Mouse (Mus musculus): Measurements from ENCODE around the gene Fam122a.

Gene Fam122a

DNA sequence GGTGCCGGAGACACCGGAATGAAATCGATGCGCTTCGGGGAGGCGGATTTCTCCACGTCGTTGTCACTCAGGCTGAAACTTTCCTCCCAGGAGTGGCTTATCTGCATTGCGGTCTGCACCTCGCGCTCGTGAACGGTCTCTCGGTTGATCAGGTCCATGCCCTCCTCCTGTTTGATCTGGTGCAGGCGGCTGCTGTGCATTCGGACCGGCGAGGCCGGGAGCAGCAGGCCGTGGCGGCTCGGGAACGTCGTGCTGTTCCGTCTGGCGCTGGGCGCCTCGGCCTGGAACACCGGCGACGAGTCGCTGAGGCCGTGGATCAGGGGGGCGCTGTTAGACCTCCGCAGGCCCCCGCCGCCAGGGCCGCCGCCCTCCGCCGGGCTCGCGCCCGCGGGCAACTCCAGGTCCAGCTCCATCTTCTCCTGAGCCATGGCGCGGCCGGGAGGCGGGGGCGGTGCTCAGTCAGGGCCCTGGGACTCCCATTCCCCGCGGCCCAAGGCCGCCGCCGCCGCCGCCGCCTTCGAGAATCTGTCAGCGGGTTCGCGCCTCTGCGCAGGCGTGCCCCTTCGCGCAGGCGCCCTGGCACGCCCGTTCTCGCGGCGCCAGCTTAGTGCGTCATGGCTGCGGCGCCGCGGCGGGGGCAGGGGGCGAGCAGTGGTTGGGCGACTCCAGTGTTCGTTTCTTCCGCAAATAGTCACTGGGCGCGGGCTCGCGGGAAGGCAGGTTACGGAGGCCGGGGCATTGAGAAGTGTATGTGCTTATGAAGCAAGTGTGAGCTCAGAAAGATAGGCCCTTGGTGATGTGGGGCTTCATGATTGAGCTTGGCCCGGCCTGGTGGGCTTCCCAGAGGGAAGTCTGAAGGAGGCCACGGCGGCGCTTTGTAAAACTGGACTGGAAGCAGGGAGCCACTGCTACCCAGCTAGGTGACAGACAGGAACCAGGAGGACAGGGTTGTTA lies at the start of gene Fam122a:
Fam122a (minus strand) TSS at position 428 of the 954 bp plus-strand sequence.
- DNase-seq (ENCODE audit: inconsistent age in 2 of 2, low spot score in 1 of 2), result peak; percentile 95 to 98

DNA sequence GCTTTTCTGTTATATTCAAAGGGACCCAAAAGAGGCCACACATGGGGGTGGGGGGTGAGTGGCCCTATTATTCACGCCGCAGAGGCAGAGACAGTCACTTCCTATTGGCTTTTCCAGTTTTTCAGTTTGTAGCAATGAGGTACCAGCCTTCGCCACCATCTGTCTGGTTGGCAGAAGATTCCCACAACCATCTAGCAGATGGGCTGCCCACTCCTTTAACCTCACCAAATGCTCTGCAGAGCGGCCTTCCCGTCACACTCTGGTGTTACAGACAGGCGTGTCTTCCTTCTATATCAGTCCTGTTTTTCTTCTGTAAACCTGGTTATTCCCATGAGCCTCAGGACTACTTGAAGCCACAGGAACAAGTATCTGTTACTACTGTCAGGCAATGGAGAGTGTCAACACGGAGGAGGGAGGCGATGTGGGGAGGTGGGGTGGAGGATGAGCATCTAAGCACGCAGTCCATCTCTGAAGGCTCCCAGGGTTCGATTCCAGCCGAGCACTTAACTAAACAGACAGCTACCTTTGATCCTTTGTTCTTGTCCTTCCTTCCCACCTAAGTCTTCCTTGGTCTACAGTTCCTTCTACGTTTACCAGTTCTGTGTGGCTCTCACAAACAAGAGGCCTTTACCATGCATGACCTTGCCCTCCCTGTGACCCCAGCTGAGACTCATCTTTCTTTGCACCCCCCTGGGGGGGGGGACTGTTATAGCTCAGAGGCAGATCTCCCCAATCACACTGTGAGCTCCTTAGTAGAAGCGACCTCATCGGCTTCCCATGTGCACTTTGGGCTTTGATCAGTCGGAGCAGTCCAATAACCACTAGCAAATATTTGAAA lies 46.5 kb upstream of the Fam122a start:
- DNase-seq (ENCODE audit: inconsistent age in 2 of 2, low spot score in 1 of 2), result no peak

GRCm38 (mm10) chr19:24521997-24522396 lies 44.8 kb upstream of the Fam122a start:
- DNase-seq (ENCODE audit: inconsistent age in 2 of 2, low spot score in 1 of 2), result no peak

- DNase-seq (ENCODE audit: inconsistent age in 2 of 2, low spot score in 1 of 2), result no peak
Measured at GRCm38 (mm10) chr19:24521146-24521545, 44.0 kb upstream of the Fam122a start.

GRCm38 (mm10) chr19:24519732-24520409 lies 42.7 kb upstream of the Fam122a start:
- DNase-seq (ENCODE audit: inconsistent age in 2 of 2, low spot score in 1 of 2), result no peak

GRCm38 (mm10) chr19:24518384-24518783 lies 41.2 kb upstream of the Fam122a start:
- DNase-seq (ENCODE audit: inconsistent age in 2 of 2, low spot score in 1 of 2), result no peak

DNA sequence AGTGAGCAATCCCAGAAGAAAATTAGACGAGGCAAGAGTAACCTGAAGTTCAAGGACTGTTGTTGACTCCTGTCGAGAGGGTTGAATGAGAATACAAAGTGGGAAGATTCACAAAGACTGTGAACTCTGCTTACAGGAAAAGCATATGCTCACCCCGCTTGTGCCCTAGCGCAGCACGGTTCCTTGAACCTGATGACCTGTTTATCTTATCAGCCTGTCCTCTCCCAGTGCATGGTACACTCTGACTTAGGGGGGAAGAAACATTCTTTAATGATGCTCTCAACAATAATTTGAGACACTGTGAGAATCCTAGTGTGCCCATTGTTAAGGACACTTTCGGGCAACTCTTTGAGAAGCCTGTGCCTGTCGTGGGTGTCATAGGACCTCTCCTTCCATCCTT lies 39.9 kb upstream of the Fam122a start:
- no peak for DNase-seq (ENCODE audit: inconsistent age in 2 of 2, low spot score in 1 of 2)

GRCm38 (mm10) chr19:24515941-24516340 lies 38.8 kb upstream of the Fam122a start:
- DNase-seq (ENCODE audit: inconsistent age in 2 of 2, low spot score in 1 of 2), result no peak

- DNase-seq (ENCODE audit: inconsistent age in 2 of 2, low spot score in 1 of 2), result no peak
Measured at GRCm38 (mm10) chr19:24514661-24515642, 37.8 kb upstream of the Fam122a start.

DNA sequence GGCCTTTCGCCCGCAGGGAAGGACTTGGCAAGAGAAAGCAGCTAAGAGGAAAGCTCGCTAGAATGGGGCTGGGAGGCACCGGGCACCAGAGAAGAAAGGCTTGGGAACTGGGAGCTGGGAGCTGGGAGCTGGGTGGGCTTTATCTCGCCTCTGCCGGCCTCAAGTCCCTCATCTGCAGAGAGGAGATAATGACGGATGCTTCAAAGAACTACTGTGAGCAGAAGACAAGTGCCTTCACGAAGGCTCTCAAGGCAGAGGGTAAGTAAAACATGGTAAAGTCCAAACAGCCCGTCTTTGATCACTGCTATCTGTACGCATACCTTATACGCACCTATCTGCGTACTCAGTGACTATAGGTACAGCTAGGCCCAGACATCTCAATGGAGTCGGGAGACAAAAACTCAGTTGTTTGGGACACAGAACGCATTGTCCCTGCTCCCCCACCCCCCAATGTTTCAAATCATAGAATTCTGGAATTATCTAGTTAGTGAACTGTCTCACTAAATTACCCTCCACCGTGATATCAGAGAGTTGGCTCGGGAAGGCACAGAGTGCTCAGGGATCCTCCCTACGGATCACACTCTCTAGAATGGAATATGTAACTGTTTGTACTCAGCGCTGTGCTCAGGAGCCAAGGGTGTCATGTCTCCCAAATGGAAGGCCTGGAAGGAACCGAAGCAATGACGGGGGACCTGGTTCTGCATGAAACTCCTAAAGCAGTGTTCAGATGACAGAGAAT lies 36.1 kb upstream of the Fam122a start:
- no peak for DNase-seq (ENCODE audit: inconsistent age in 2 of 2, low spot score in 1 of 2)

DNA sequence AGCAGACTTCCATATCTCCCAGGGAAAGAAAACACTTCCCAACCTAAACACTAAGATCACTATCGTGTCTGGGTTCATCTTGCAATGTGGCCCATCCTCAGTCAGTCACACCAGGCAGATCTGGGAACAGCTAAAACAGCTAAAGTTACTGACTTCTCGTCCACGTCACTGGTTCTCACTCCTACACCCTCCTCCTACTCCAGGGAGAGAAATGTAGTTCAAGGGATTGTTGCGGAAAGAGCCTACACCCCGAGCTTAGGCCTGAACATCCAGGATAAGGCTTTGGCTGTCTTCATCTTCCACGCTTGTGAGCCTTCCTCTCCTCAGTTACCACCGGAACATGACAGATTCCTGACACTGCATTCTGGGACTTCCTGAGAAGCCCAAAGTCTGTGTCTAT lies 34.8 kb upstream of the Fam122a start:
- DNase-seq (ENCODE audit: inconsistent age in 2 of 2, low spot score in 1 of 2), result no peak

DNA sequence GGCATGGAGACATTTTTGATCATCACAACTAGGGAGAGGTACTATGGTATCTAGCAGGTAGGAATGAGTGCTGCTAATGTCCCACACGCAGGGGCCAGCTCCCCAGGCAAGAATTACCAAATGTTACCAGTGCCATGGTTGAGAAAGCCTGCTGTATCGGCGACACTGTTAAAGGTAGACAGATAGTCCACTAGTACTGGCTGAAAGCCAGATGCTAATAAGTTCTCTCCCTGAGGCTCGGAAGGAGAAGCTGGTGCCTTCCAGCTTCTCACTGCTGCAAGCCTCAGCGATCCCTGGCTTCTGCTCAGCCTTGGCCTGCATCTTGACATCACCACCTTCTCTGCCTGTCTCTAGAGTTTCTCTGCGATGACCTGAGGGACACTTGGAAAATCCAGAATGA lies 32.2 kb upstream of the Fam122a start:
- no peak for DNase-seq (ENCODE audit: inconsistent age in 2 of 2, low spot score in 1 of 2)

- no peak for DNase-seq (ENCODE audit: inconsistent age in 2 of 2, low spot score in 1 of 2)
Measured at GRCm38 (mm10) chr19:24508087-24508767, 31.1 kb upstream of the Fam122a start.

GRCm38 (mm10) chr19:24502736-24503421 lies 25.7 kb upstream of the Fam122a start:
- DNase-seq (ENCODE audit: inconsistent age in 2 of 2, low spot score in 1 of 2), result no peak

GRCm38 (mm10) chr19:24501525-24501924 lies 24.4 kb upstream of the Fam122a start:
- DNase-seq (ENCODE audit: inconsistent age in 2 of 2, low spot score in 1 of 2), result no peak

- no peak for DNase-seq (ENCODE audit: inconsistent age in 2 of 2, low spot score in 1 of 2)
Measured at GRCm38 (mm10) chr19:24500431-24500830, 23.3 kb upstream of the Fam122a start.

GRCm38 (mm10) chr19:24499291-24499690 lies 22.1 kb upstream of the Fam122a start:
- DNase-seq (ENCODE audit: inconsistent age in 2 of 2, low spot score in 1 of 2), result no peak

DNA sequence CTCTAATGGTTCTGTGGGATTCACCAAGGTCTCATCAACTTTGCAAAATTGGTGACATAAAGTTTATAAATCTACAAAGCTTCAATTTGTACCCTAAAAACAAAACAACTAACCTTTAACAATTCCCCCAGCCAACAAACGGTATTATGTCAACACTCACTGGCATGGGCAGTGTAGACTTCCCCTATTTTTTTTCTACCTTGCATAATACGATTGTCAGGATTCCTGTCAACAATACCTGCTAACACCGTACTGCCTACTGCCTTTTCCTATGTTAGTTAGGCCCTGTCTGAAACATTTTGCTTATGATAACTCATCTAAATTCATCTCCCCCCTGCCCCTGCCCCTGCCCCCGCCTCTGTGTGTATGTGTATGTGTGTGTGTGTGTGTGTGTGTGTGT lies 16.7 kb upstream of the Fam122a start:
- DNase-seq (ENCODE audit: inconsistent age in 2 of 2, low spot score in 1 of 2), result no peak

All from adrenal gland, adult (tissue).